Mouse (Mus musculus) limb, embryonic 14.5 days (tissue): ENCODE results near the gene Itprid2. TPM values are rescaled to one million over a fixed set of nuclear protein-coding genes. Genes with fewer than 3 reads are reported as not detected.
A peak's percentile ranks its signal among the peaks of the same experiment; 100 is the strongest.

ENCODE experiments used
- ATAC-seq: fragments of 200-750 bp; cut with Nextera tagmentation; 2 replicates; pipeline ENCODE4 v1.8.0; 2017; ENCODE audit warnings: low read depth, moderate number of reproducible peaks, moderate TSS enrichment; ENCODE audit not compliant: low FRiP score
- DNase-seq: peaks from one replicate; pipeline ENCODE4 v3.0.0-alpha.2; 2015; ENCODE audit warnings: low spot score
- H3K27ac ChIP-seq: fragments of 300-500 bp; sonication (generic); replicated peaks from 2 replicates; pipeline ENCODE4 v1.5.1; 2014; ENCODE audit warnings: low read depth, mild to moderate bottlenecking, low read length, moderate library complexity, mixed read lengths
- H3K27me3 ChIP-seq: fragments of 300-500 bp; sonication (generic); 2 replicates; pipeline ENCODE4 v1.6.1; 2014; ENCODE audit warnings: low read length, mixed read lengths; ENCODE audit not compliant: control insufficient read depth, insufficient read depth
- H3K36me3 ChIP-seq: fragments of 300-500 bp; sonication (generic); 2 replicates; pipeline ENCODE4 v1.6.1; 2014; ENCODE audit warnings: mild to moderate bottlenecking, low read length, moderate library complexity, mixed read lengths; ENCODE audit not compliant: control insufficient read depth, insufficient read depth
- H3K4me1 ChIP-seq: fragments of 300-500 bp; sonication (generic); 2 replicates; pipeline ENCODE4 v1.6.1; 2014; ENCODE audit warnings: antibody characterized with exemption, low read length, mixed read lengths; ENCODE audit not compliant: control insufficient read depth, insufficient read depth
- H3K4me2 ChIP-seq: fragments of 300-500 bp; sonication (generic); replicated peaks from 2 replicates; pipeline ENCODE4 v1.6.1; 2014; ENCODE audit warnings: low read depth, mild to moderate bottlenecking, low read length, moderate library complexity; ENCODE audit not compliant: severe bottlenecking
- H3K4me3 ChIP-seq: fragments of 300-500 bp; sonication (generic); replicated peaks from 2 replicates; pipeline ENCODE4 v1.5.1; 2014; ENCODE audit warnings: low read length
- H3K9ac ChIP-seq: fragments of 300-500 bp; sonication (generic); 2 replicates; pipeline ENCODE4 v1.6.1; 2014; ENCODE audit warnings: mild to moderate bottlenecking, low read depth, low read length, moderate library complexity; ENCODE audit not compliant: severe bottlenecking
- H3K9me3 ChIP-seq: fragments of 300-500 bp; sonication (generic); 2 replicates; pipeline ENCODE4 v1.6.1; 2016; ENCODE audit warnings: low read length; ENCODE audit not compliant: control insufficient read depth
- POLR2A ChIP-seq: fragments of 200-500 bp; IDR thresholded peaks from 2 replicates; pipeline ENCODE4 v1.8.0; 2012; ENCODE audit warnings: inconsistent platforms, mild to moderate bottlenecking, moderate library complexity, borderline replicate concordance; ENCODE audit not compliant: insufficient read depth, insufficient read length; ENCODE audit errors: extremely low read depth
- WGBS: fragments of 180-500 bp; shearing (Covaris S2); extraction: QIAGEN DNeasy Blood & Tissue Kit; methylation state at CpG from one replicate; pipeline ENCODE4 v1.1.7; 2014; 5-methylcytosine and 5-hydroxymethylcytosine counted together
- polyA plus RNA-seq, 2 experiments: library from polyadenylated mRNA; depleted of rRNA in 1 of 2; stranded (reverse) in 1 of 2; unstranded in 1 of 2; fragments of >200 nt; fragmentation: Nextera tagmentation in 1 of 2; extraction: Ambion mirVana in 1 of 2; gene quantifications; 2 replicates each; pipeline versions ENCODE4 v1.2.1 to v1.2.3; 2012 to 2014

Itprid2 gene
- polyA plus RNA-seq, 2 experiments = 9.3 to 14.8 TPM

DNA sequence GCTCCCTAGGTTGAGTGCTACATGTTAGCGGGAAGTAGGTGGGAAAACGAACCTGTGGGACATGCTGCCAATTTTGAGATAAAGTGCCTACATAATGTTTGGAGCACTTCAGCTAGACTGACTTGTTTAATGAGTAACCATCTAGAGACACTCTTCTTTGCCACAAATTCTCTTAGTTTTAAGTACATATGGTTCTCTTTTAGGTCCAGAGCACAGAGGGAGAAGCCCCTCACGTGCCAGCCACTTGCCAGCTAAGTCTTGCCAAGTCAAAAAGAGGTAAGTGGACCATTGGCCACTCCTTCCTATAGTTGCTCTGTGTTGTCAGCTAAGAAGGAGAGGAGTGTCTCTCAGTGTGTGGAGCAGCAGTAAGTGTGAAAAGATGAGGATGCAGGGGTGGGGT is 16.0 kb downstream of the Itprid2 start:
- Histone ChIP-seq H3K4me1 (no peaks in the 10 kb centered on the region), H3K27me3 (no peaks in the 10 kb centered on the region), H3K27ac (no peak overlapping the region), H3K4me3 (no peak overlapping the region), H3K4me2 (no peak overlapping the region), H3K9ac (no peak overlapping the region), H3K9me3 (no peaks in the 10 kb centered on the region), H3K36me3 (peaks cover 22% of the 10 kb centered on the region)
- TF ChIP-seq POLR2A = no peak
- no peak for ATAC-seq
- no peak for DNase-seq
- 84% methylated on average over 3 of the region's 3 CpGs for WGBS

DNA sequence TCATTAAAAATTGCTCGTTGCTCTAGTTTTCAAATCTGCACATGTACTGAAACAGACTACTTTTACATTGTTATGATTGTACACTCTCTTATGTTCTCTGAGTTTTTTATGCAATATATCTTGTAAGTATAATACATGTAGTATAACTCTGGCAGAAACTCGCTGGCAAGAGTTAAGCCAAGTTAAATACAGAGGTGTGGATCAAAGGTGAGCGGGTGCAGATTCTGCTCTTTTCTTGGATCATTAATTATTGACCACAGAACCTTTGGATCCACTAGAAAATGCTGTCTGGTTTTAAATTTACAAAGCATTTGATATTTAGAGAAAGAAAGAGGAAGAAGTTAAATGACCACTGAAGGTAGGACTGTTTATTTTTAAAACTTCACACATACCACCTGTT is 16.5 kb downstream of the Itprid2 start:
- DNase-seq (no peak), ATAC-seq (no peak)
- Histone ChIP-seq H3K4me3 (no peak overlapping the region), H3K36me3 (peaks cover 21% of the 10 kb centered on the region; the same call in 1 of the 2 replicates), H3K9ac (no peak overlapping the region), H3K4me2 (no peak overlapping the region), H3K27me3 (no peaks in the 10 kb centered on the region), H3K27ac (no peak overlapping the region), H3K9me3 (no peaks in the 10 kb centered on the region), H3K4me1 (no peaks in the 10 kb centered on the region)
- no peak for TF ChIP-seq POLR2A
- WGBS = 79% methylated on average over 3 of the region's 3 CpGs

- Histone ChIP-seq H3K4me1 (no peaks in the 10 kb centered on the region), H3K36me3 (peaks cover 25% of the 10 kb centered on the region), H3K4me3 (no peak overlapping the region), H3K4me2 (no peak overlapping the region), H3K9ac (no peak overlapping the region), H3K27ac (no peak overlapping the region), H3K27me3 (no peaks in the 10 kb centered on the region), H3K9me3 (no peaks in the 10 kb centered on the region)
- DNase-seq (no peak), ATAC-seq (no peak)
- 88% methylated on average over 4 of the region's 4 CpGs for WGBS
- no peak for TF ChIP-seq POLR2A
These were observed 17.4 kb downstream of the Itprid2 start for GRCm38 (mm10) chr2:79652502-79652901.

DNA sequence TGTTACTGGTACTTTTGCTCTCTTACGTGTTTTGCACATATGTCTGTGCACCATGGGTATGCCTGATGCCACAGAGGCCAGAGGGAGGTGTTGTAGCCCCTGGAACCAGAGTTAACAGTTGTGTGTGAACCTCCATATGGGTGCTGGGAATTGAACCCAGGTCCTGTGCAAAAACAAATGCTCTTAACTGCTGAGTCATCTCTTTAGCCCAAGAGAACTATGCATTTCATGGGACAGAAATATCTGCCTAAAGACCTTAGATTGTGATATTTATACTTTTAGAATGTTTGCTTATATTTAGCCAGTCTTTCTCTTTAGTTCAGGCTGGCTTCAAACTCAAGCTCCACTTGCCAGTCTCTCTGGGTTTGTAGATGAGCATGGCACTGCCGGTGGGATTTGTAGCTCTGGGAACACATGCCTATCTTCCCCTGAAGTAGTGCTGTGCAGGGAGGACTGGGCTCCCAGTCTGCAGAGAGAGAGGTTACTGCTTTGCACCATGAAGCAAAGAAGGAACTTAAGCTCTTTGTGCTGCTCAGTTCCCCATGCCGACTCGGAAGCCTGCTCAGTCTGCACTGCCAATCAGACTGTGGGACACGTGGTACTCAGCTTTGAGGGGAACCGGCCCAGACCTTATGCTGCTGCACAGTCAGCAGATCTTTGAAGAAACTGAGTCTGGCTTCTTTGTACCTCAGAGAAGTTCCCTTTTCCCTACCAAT is 18.1 kb downstream of the Itprid2 start:
- DNase-seq = no peak
- Histone ChIP-seq H3K9ac (no peak overlapping the region), H3K27ac (no peak overlapping the region), H3K9me3 (no peaks in the 10 kb centered on the region), H3K4me1 (no peaks in the 10 kb centered on the region), H3K4me2 (no peak overlapping the region), H3K27me3 (no peaks in the 10 kb centered on the region), H3K4me3 (no peak overlapping the region), H3K36me3 (peaks cover 32% of the 10 kb centered on the region)
- no peak for TF ChIP-seq POLR2A
- WGBS = 73% methylated on average over 6 of the region's 6 CpGs
- 0 out of 2 replicates have a peak, but pooled peaks have one; percentile 47 for ATAC-seq

GRCm38 (mm10) chr2:79653809-79654164 is 18.6 kb downstream of the Itprid2 start:
- ATAC-seq (peak; percentile 72), DNase-seq (peak; percentile 23)
- TF ChIP-seq POLR2A = no peak
- no peak overlapping the region for H3K4me2 ChIP-seq
- H3K36me3 ChIP-seq = peaks cover 38% of the 10 kb centered on the region
- H3K27me3 ChIP-seq = no peaks in the 10 kb centered on the region
- H3K27ac ChIP-seq = no peak overlapping the region
- no peaks in the 10 kb centered on the region for H3K4me1 ChIP-seq
- H3K9ac ChIP-seq = no peak overlapping the region
- 78% methylated on average over 2 of the region's 2 CpGs for WGBS
- no peak overlapping the region for H3K4me3 ChIP-seq
- H3K9me3 ChIP-seq = no peaks in the 10 kb centered on the region
